Mouse (Mus musculus) kidney, embryonic 14.5 days (tissue): ENCODE measurements at regions not wholly inside any gene's neighbourhood (a gene's known extent, or its start where the extent isn't known, plus 50 kb on each side); places are given as distances from the start of the nearest gene placed in this dataset.
A peak's percentile ranks its signal among the peaks of the same experiment; 100 is the strongest.

Source experiments
- ATAC-seq: fragments of 200-750 bp; cut with Nextera tagmentation; 2 replicates; pipeline ENCODE4 v1.8.0; 2017; ENCODE audit warnings: moderate number of reproducible peaks, mild to moderate bottlenecking, moderate TSS enrichment, moderate library complexity; ENCODE audit not compliant: low FRiP score, low TSS enrichment
- H3K27ac ChIP-seq: fragments of 300-500 bp; sonication (generic); 2 replicates; pipeline ENCODE4 v1.5.1; 2014; ENCODE audit warnings: low read depth, mild to moderate bottlenecking, low read length, moderate library complexity, mixed read lengths
- H3K27me3 ChIP-seq: fragments of 300-500 bp; sonication (generic); 2 replicates; pipeline ENCODE4 v1.6.1; 2014; ENCODE audit warnings: mild to moderate bottlenecking, low read length; ENCODE audit not compliant: control insufficient read depth, insufficient read depth
- H3K36me3 ChIP-seq: fragments of 300-500 bp; sonication (generic); 2 replicates; pipeline ENCODE4 v1.6.1; 2014; ENCODE audit warnings: low read length, mixed read lengths; ENCODE audit not compliant: control insufficient read depth, insufficient read depth
- H3K4me1 ChIP-seq: fragments of 300-500 bp; sonication (generic); 2 replicates; pipeline ENCODE4 v1.6.1; 2014; ENCODE audit warnings: low read length, mixed read lengths; ENCODE audit not compliant: control insufficient read depth, insufficient read depth
- H3K4me2 ChIP-seq: fragments of 300-500 bp; sonication (generic); replicated peaks from 2 replicates; pipeline ENCODE4 v1.6.1; 2014; ENCODE audit warnings: low read depth, mild to moderate bottlenecking, low read length
- H3K4me3 ChIP-seq: fragments of 300-500 bp; sonication (generic); 2 replicates; pipeline ENCODE4 v1.5.1; 2014; ENCODE audit warnings: mild to moderate bottlenecking, low read length
- H3K9ac ChIP-seq: fragments of 300-500 bp; sonication (generic); 2 replicates; pipeline ENCODE4 v1.6.1; 2014; ENCODE audit warnings: low read depth, mild to moderate bottlenecking, low read length, moderate library complexity
- H3K9me3 ChIP-seq: fragments of 300-500 bp; sonication (generic); 2 replicates; pipeline ENCODE4 v1.6.1; 2016; ENCODE audit warnings: low read length; ENCODE audit not compliant: control insufficient read depth
- WGBS: fragments of 180-500 bp; shearing (Covaris S2); extraction: QIAGEN DNeasy Blood & Tissue Kit; methylation state at CpG from one replicate; pipeline ENCODE4 v1.1.7; 2014; 5-methylcytosine and 5-hydroxymethylcytosine counted together

DNA sequence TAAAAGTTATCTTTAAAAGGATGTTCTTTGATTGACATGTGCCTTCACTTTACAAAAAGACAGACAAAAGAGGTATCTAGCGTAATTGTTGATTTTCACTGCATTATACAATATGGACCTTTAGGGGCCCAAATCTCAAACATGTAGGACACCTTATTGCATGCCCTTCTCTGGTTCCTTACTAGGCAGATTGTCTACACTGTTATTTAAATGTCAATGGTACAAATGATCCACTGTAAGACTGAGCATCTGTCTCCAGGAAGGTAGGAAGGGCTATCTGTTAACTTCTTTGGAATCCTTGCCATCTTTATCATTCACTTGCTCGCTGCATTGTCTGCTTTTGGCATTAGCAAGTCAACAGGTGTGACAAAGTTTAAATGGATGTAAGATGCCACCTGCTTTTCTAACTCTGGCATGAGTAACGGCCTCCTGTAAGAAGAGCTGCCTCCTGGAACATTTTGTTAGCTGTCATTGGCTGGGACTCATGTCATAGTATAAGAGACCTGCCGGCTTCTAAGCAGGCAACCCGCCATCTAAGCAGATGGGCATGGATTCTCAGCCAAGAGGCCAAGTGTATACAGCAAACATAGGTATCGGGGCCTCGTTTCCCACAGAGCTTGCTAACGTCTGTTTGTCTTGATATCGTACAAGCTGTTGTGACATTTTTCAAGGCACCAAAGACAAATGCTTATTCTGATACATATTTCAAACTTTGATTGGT is 560.0 kb upstream of the Adgrl2 start:
- no peak overlapping the region for H3K4me3 ChIP-seq
- no peak overlapping the region for H3K9ac ChIP-seq
- no peak overlapping the region for H3K4me2 ChIP-seq
- no peaks in the 10 kb centered on the region for H3K4me1 ChIP-seq
- H3K36me3 ChIP-seq: no peaks in the 10 kb centered on the region
- H3K27me3 ChIP-seq: no peaks in the 10 kb centered on the region
- WGBS: 90% methylated on average over 9 of the region's 9 CpGs
- no peaks in the 10 kb centered on the region for H3K9me3 ChIP-seq
- ATAC-seq: no peak
- H3K27ac ChIP-seq: no peak overlapping the region

DNA sequence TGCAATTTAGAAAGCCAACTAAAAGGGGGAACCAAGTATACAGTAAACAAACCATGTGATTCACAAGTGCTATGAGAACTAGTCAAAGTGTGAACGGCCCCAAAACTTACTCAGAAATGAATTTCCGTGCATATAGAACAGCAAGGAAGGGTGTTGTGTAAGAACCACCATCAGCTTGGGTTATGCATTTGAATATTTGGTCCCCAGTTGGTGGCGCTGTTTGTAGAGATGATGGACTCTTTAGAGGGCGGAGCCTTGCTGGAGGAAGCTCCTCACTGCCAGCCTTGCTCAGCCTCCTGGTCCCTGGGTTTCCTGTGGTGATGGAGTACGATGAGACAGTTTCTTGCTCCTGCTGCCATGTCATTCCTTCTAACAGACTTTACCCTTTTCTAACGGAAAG is 556.7 kb upstream of the Adgrl2 start:
- Histone ChIP-seq H3K4me1 (no peaks in the 10 kb centered on the region), H3K9me3 (no peaks in the 10 kb centered on the region), H3K9ac (no peak overlapping the region), H3K4me2 (no peak overlapping the region), H3K27ac (no peak overlapping the region), H3K36me3 (no peaks in the 10 kb centered on the region), H3K27me3 (no peaks in the 10 kb centered on the region), H3K4me3 (no peak overlapping the region)
- WGBS: 78% methylated on average over 6 of the region's 6 CpGs
- no peak for ATAC-seq

DNA sequence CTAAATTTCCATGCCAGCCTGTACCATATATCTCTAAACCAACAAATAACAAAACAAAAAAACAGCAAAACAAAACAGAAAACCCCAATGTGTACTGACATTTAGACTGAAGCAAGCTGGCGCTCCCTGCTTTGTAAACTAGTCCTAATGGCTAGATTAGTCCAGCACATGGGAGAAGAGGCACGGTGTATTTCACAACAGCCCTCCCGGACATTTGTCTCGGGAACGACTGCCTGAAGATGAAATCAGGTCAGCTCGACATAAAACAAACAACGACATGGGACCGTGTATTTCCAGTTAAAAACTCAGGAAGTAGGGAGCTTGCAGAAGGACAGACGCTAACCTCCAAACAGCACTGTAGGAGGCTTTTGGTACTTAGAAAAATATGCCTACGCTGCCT is 555.9 kb upstream of the Adgrl2 start:
- H3K36me3 ChIP-seq: no peaks in the 10 kb centered on the region
- no peak overlapping the region for H3K9ac ChIP-seq
- no peak overlapping the region for H3K4me3 ChIP-seq
- no peak overlapping the region for H3K4me2 ChIP-seq
- ATAC-seq: no peak
- 59% methylated on average over 10 of the region's 10 CpGs for WGBS
- no peaks in the 10 kb centered on the region for H3K9me3 ChIP-seq
- H3K4me1 ChIP-seq: no peaks in the 10 kb centered on the region
- H3K27ac ChIP-seq: no peak overlapping the region
- H3K27me3 ChIP-seq: no peaks in the 10 kb centered on the region

DNA sequence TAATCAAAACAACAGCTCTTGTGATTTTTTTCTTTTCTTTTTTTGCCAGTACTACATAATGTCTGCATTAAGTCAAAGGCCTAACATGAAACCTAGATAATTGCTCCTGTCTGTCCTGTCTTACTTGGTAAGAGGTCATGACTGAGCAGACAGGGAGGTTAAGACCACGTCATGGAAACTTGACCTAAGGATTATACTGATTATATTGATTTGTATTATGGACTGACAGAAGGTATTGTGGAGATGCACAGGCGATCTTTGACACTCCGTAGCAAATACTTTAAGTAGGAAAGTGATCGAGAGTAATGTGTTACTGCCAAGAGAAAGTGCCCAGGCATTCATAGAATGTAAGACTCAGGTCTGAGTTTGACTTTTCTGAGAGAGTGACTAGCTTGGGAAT is 543.8 kb upstream of the Adgrl2 start:
- Histone ChIP-seq H3K9me3 (no peaks in the 10 kb centered on the region), H3K4me2 (no peak overlapping the region), H3K4me3 (no peak overlapping the region), H3K36me3 (no peaks in the 10 kb centered on the region), H3K9ac (no peak overlapping the region), H3K27ac (no peak overlapping the region), H3K27me3 (no peaks in the 10 kb centered on the region), H3K4me1 (no peaks in the 10 kb centered on the region)
- 67% methylated on average over 4 of the region's 4 CpGs for WGBS
- no peak for ATAC-seq

DNA sequence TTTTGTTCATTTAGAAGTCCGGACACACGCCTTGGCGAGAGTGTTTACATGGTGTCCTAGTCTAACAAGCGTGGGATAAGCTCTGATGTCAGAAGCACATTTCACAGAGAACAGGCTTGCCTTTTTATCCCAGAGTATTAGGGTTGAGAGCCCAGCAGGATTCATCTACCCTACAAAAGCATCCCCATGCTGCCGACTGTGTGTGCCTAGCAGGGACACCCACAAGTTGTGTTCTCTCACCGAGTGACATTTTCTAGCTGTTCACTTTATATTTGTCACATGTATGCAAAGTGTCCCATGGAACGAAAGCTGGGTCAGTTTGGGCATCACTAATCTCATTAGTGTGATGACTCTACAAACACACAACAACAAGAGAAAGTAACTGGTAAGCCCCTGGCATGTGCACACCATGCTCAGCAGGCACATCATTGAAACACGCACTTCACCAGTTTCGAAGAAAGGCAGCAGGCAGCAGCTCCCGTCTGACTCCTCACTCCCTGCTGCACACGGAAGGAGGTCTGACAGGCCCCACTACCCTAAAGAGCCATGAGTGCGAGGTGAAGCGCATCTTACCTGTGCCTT is 539.8 kb upstream of the Adgrl2 start:
- ATAC-seq: no peak
- H3K27ac ChIP-seq: no peak overlapping the region
- no peaks in the 10 kb centered on the region for H3K27me3 ChIP-seq
- H3K9me3 ChIP-seq: no peaks in the 10 kb centered on the region
- no peak overlapping the region for H3K4me2 ChIP-seq
- H3K36me3 ChIP-seq: no peaks in the 10 kb centered on the region
- 90% methylated on average over 13 of the region's 13 CpGs for WGBS
- no peak overlapping the region for H3K9ac ChIP-seq
- H3K4me3 ChIP-seq: no peak overlapping the region
- no peaks in the 10 kb centered on the region for H3K4me1 ChIP-seq

DNA sequence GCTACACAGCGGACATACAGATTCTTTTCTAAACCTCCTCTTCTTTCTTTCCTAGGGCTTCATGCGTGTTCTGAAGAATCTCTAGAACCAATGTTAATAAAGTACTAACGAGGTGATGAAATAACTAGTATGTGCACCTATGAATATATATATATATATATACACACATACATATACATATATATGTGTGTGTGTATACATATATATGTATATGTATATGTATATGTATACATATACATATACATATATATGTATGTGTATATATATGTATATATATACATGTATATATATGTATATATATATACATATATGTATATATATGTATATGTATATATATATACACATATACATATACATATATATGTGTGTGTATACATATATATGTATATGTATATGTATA is 536.2 kb upstream of the Adgrl2 start:
- Histone ChIP-seq H3K4me3 (no peak overlapping the region), H3K27me3 (no peaks in the 10 kb centered on the region), H3K27ac (no peak overlapping the region), H3K36me3 (no peaks in the 10 kb centered on the region), H3K4me1 (no peaks in the 10 kb centered on the region), H3K9me3 (no peaks in the 10 kb centered on the region), H3K4me2 (no peak overlapping the region), H3K9ac (no peak overlapping the region)
- ATAC-seq: no peak
- WGBS: 88% methylated on average over 3 of the region's 3 CpGs

DNA sequence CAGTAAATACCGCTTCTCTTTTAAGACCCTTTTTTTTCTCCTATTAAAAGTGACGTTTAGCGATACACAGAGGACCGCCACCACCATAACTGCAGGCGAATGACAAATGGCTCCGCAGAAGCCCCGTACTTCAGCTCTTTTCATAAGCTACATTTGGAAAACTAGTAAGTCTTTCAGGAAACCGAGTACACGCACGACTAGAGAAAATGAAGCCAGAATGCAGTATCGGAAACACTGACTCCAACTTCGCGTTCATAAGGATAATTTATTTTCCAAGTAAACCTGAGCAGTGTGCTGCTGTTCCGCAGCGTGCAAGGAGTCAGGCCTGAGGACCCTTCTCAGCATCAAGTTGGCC is 529.2 kb upstream of the Adgrl2 start:
- H3K27me3 ChIP-seq: peaks cover 4% of the 10 kb centered on the region; the same call in 1 of the 2 replicates
- peak overlapping the region; percentile 45 for H3K4me3 ChIP-seq
- H3K36me3 ChIP-seq: no peaks in the 10 kb centered on the region
- no peaks in the 10 kb centered on the region for H3K9me3 ChIP-seq
- no peak overlapping the region for H3K27ac ChIP-seq
- H3K4me2 ChIP-seq: peak overlapping the region; percentile 84
- no peaks in the 10 kb centered on the region for H3K4me1 ChIP-seq
- ATAC-seq: 0 out of 2 replicates have a peak, but pooled peaks have one; percentile 24
- H3K9ac ChIP-seq: peak overlapping the region; percentile 42; the same call in 1 of the 2 replicates
- 8% methylated on average over 15 of the region's 15 CpGs for WGBS

DNA sequence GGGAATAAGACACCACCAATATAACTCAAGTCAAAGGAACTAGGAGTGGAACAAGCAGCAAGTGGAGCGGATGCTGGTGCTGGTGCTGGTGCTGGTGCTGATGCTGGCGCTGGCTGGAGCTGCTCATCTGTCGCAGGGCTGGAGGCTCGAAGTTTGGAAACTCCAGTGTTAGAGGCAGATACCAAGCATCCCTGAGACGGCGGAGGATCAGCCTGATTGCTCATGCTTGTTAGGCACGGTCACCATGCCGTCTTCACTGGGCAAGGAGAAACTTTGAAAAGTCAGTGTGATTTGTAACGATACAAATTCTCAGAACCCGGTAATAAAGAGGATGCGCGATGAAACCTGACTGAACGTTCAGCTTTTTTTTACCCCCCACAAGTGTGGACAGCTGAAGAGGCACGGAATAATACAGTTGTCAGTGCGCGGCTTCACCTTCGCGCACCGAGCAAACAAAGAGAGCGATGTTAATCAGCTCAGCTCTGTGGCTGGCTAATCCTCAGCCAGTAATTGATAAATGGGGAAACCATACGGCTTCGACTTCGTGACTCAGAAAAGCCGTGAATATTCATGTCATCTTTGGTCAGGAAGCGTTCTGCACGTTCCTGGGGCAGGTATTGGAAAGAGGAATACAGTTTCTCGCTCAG is 528.7 kb upstream of the Adgrl2 start:
- ATAC-seq: 0 out of 2 replicates have a peak, but pooled peaks have one; percentile 46
- WGBS: 3% methylated on average over 27 of the region's 27 CpGs
- Histone ChIP-seq H3K4me2 (peak overlapping the region; percentile 84), H3K4me1 (no peaks in the 10 kb centered on the region), H3K27me3 (peaks cover 4% of the 10 kb centered on the region; the same call in 1 of the 2 replicates), H3K4me3 (peak overlapping the region; percentile 45), H3K9ac (peak overlapping the region; percentile 42; the same call in 1 of the 2 replicates), H3K27ac (no peak overlapping the region), H3K36me3 (no peaks in the 10 kb centered on the region), H3K9me3 (no peaks in the 10 kb centered on the region)

DNA sequence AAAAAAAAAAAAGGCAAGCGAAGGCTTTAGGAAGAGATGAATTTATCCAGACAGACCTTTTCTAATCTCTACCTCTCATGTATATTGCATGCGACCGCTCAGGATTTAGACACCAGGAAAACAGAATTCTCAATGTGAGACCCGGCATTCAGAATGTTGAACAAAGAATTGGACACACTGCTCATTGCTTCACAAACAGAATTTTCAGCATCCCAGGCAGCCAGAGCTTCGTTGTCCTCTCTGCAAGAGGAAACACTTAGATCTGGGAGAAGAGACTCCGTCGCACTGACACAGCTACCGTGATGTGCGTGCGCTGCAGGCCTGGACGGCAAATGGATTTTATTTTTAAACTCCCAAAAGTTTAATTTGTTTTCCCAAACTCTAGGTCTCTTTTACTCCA is 527.2 kb upstream of the Adgrl2 start:
- no peaks in the 10 kb centered on the region for H3K4me1 ChIP-seq
- WGBS: 91% methylated on average over 11 of the region's 11 CpGs
- H3K4me3 ChIP-seq: no peak overlapping the region
- no peaks in the 10 kb centered on the region for H3K9me3 ChIP-seq
- no peaks in the 10 kb centered on the region for H3K36me3 ChIP-seq
- ATAC-seq: no peak
- no peak overlapping the region for H3K27ac ChIP-seq
- H3K9ac ChIP-seq: no peak overlapping the region
- H3K27me3 ChIP-seq: peaks cover 4% of the 10 kb centered on the region; the same call in 1 of the 2 replicates
- H3K4me2 ChIP-seq: no peak overlapping the region
